Comparison of ENCODE assay signal across 10 mouse cellular contexts in the genomic region with DNA sequence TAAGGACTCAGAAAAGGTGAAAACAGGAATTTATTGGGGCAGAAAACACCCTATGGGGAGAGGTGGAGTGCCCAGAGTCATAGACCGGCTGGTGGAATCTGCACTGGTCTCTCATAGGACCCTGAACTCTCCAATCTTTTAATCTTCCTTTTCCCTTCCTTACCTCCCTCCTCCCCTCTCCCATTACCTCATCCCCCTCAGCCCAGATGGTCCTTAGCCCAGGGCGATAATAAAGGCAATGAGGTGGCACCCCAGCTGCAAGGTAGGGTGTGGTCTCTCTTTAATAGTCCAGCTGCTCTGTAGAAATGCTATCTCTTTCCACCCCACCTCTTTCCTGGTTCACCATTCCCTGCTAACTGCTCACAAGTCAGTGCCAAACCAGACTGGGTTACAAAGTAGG. TPM values are rescaled to one million over a fixed set of nuclear protein-coding genes. Genes with fewer than 3 reads are reported as not detected.
A peak's percentile ranks its signal among the peaks of the same experiment; 100 is the strongest.
DNase-seq lines count a peak whose midpoint lies in the region; ATAC-seq and TF ChIP-seq lines count a peak whose summit lies in the region.
"Had no signal": no experiment of that assay in that cellular context is flagged by ENCODE, and none has a peak within 500 bp of the region (broad histone marks: within the 10 kb centered on the region; RNA-seq: fewer than 3 reads in every experiment).

No protein-coding gene starts in this region.

- H3K27me3 ChIP-seq in heart, embryonic 14.5 days (ENCODE audit: control insufficient read depth, insufficient read depth, low read length) = no peaks in the 10 kb centered on the region
- H3K27me3 ChIP-seq in ES-Bruce4 (ENCODE audit: control insufficient read depth, insufficient read depth, low read length, poor library complexity, severe bottlenecking) = no peaks in the 10 kb centered on the region
- H3K27me3 ChIP-seq in liver, embryonic 15.5 days = no peaks in the 10 kb centered on the region

- intact Hi-C loops in heart, postnatal 10 days (cut with DNase I) = no loop called here
- intact Hi-C loops in left cerebral cortex, postnatal 25 days (cut with DNase I) = no loop called here

- no peaks in the 10 kb centered on the region for H3K36me3 ChIP-seq in heart, embryonic 14.5 days (ENCODE audit: control insufficient read depth, insufficient read depth, low read length)
- no peaks in the 10 kb centered on the region for H3K36me3 ChIP-seq in ES-Bruce4 (ENCODE audit: control insufficient read depth, insufficient read depth, low read length, poor library complexity, severe bottlenecking)
- H3K36me3 ChIP-seq in liver, embryonic 15.5 days (replicated peaks) = no peaks in the 10 kb centered on the region

- peak; percentile 19 for ATAC-seq in heart, embryonic 14.5 days (ENCODE audit: insufficient number of reproducible peaks, insufficient read depth, low FRiP score, low read depth)
- peak; percentile 45 for ATAC-seq in common myeloid progenitor, adult 5-6 weeks (replicated peaks; ENCODE audit: low read depth, poor library complexity, severe bottlenecking)
- ATAC-seq in liver, embryonic 15.5 days (ENCODE audit: insufficient read depth) = peak; percentile 85

- H3K4me1 ChIP-seq in heart, embryonic 14.5 days (ENCODE audit: control insufficient read depth in 2 of 2, insufficient read depth in 2 of 2, low read length in 2 of 2) = peaks cover 18 to 64% of the 10 kb centered on the region in 2 experiments
- H3K4me1 ChIP-seq in ES-Bruce4 (ENCODE audit: control insufficient read depth, insufficient read depth, low read length) = peaks cover 2% of the 10 kb centered on the region
- H3K4me1 ChIP-seq in liver, embryonic 15.5 days (replicated peaks) = peaks cover 39% of the 10 kb centered on the region

- no peak overlapping the region for H3K4me2 ChIP-seq in heart, embryonic 14.5 days (ENCODE audit: low read length)
- H3K4me2 ChIP-seq in liver, embryonic 15.5 days = peak overlapping the region; percentile 58

- H3K4me3 ChIP-seq in heart, embryonic 14.5 days (ENCODE audit: control insufficient read depth in 1 of 2, insufficient read depth in 1 of 2, low read depth in 1 of 2, low read length in 2 of 2) = no peak overlapping the region
- H3K4me3 ChIP-seq in ES-Bruce4 (ENCODE audit: low read depth, low read length) = no peak overlapping the region
- H3K4me3 ChIP-seq in liver, embryonic 15.5 days (replicated peaks) = no peak overlapping the region

- peak; percentile 95 for TF ChIP-seq EP300 in ES-Bruce4 (IDR thresholded peaks at IDR 0.05; ENCODE audit: insufficient read depth, low read depth, low read length)

- H3K9me3 ChIP-seq in heart, embryonic 14.5 days (ENCODE audit: control insufficient read depth, low read length) = no peaks in the 10 kb centered on the region
- H3K9me3 ChIP-seq in ES-Bruce4 (replicated peaks; ENCODE audit: control insufficient read depth, insufficient read depth, low read length, poor library complexity, severe bottlenecking) = peaks cover 4% of the 10 kb centered on the region
- H3K9me3 ChIP-seq in liver, embryonic 15.5 days (replicated peaks) = no peaks in the 10 kb centered on the region

- no peak for DNase-seq in heart, postnatal 10 days
- no peak for DNase-seq in lung, postnatal 36 days
- no peak for DNase-seq in left cerebral cortex, postnatal 25 days (ENCODE audit: low spot score in 2 of 2)
- no peak for DNase-seq in frontal cortex, adult 2 months (ENCODE audit: extremely low spot score in 1 of 2, low spot score in 1 of 2)
- DNase-seq: gastrocnemius, postnatal 25 days; kidney, adult 2 months had no signal

- WGBS in heart, embryonic 14.5 days = 64% methylated on average over 2 of the region's 2 CpGs
- 37% methylated on average over 2 of the region's 2 CpGs for WGBS in liver, embryonic 15.5 days (ENCODE audit: insufficient replicate concordance)

- TF ChIP-seq POLR2A in ES-Bruce4 (IDR thresholded peaks at IDR 0.05; ENCODE audit: insufficient read depth, low read length) = no peak

- H3K27ac ChIP-seq in heart, embryonic 14.5 days (replicated peaks in 1 of 2; ENCODE audit: control insufficient read depth in 1 of 2, insufficient read depth in 1 of 2, low read depth in 2 of 2, low read length in 2 of 2) = peak overlapping the region; percentile 2 to 60; a peak in 2 of 4 replicates
- H3K27ac ChIP-seq in ES-Bruce4 (ENCODE audit: insufficient read depth, low read length) = peak overlapping the region; percentile 14; the same call in 1 of the 2 replicates
- H3K27ac ChIP-seq in liver, embryonic 15.5 days (replicated peaks) = peak overlapping the region; percentile 49

- no peak overlapping the region for H3K9ac ChIP-seq in heart, embryonic 14.5 days (ENCODE audit: low read length)
- H3K9ac ChIP-seq in ES-Bruce4 (ENCODE audit: low read depth, poor library complexity, severe bottlenecking) = no peak overlapping the region
- no peak overlapping the region for H3K9ac ChIP-seq in liver, embryonic 15.5 days

- TF ChIP-seq CTCF in ES-Bruce4 (IDR thresholded peaks at IDR 0.05; ENCODE audit: low read depth, low read length) = no peak

RNA-seq across cellular contexts. Expression of gene Ccdc141, which starts 7.0 kb away (rescaled TPM):
- polyA plus RNA-seq in heart, embryonic 14.5 days (2014; fragmentation: Nextera tagmentation; extraction: Ambion mirVana) = 189 and 213 TPM in 2 replicates
- 100 to 1,000 TPM; 185 to 219 TPM for total RNA-seq in heart, postnatal 10 days (2021)
- polyA plus RNA-seq in ES-Bruce4 (2011; ENCODE audit: insufficient read depth, insufficient read length, low read depth, missing spikeins) = 2.3 and 6.6 TPM in 2 replicates
- 3.3 and 3.5 TPM in 2 replicates for total RNA-seq in common myeloid progenitor, adult 5-6 weeks (2017)
- polyA plus RNA-seq in liver, embryonic 15.5 days (2015; fragmentation: Nextera tagmentation; extraction: Ambion mirVana) = 0.81 and 1.4 TPM in 2 replicates
- total RNA-seq in left cerebral cortex, postnatal 25 days (2021) = 10 to 100 TPM; 17.2 to 24.5 TPM
- 12.8 and 15.9 TPM in 2 replicates for polyA plus RNA-seq in frontal cortex, adult 2 months (2012; rRNA removed)

Comparison
In these comparisons a context has a peak if more than half of its experiments do, and no peak if none do; other contexts are left out.
1. ATAC-seq: peak in every context shown above with its lines; median percentile 85 in liver, embryonic 15.5 days; 45 in common myeloid progenitor, adult 5-6 weeks; 19 in heart, embryonic 14.5 days.
2. RNA of gene Ccdc141, which starts 7.0 kb away (polyA plus RNA-seq): 189 to 213 TPM in heart, embryonic 14.5 days; 12.8 to 15.9 TPM in frontal cortex, adult 2 months, 2.3 to 6.6 TPM in ES-Bruce4 and 0.81 to 1.4 TPM in liver, embryonic 15.5 days; every median in the first group is over 10 times any median in the second.
3. Peak in every context shown above with its lines, with median percentiles within 50 percentile points of each other: H3K27ac ChIP-seq.